Mouse (Mus musculus) embryonic facial prominence, embryonic 15.5 days (tissue): ENCODE results near the gene Prok2. TPM values are rescaled to one million over a fixed set of nuclear protein-coding genes. Genes with fewer than 3 reads are reported as not detected.
A peak's percentile ranks its signal among the peaks of the same experiment; 100 is the strongest.

Source experiments
- ATAC-seq: fragments of 200-750 bp; cut with Nextera tagmentation; 2 replicates; pipeline ENCODE4 v1.8.0; 2017; ENCODE audit warnings: low read depth, moderate TSS enrichment; ENCODE audit not compliant: insufficient number of reproducible peaks, low FRiP score, low TSS enrichment
- H3K27ac ChIP-seq: fragments of 300-500 bp; sonication (generic); replicated peaks from 2 replicates; pipeline ENCODE4 v1.5.1; 2015; ENCODE audit warnings: mild to moderate bottlenecking, inconsistent platforms
- H3K27me3 ChIP-seq: fragments of 300-500 bp; sonication (generic); 2 replicates; pipeline ENCODE4 v1.6.1; 2015; ENCODE audit warnings: inconsistent platforms
- H3K36me3 ChIP-seq: fragments of 300-500 bp; sonication (generic); 2 replicates; pipeline ENCODE4 v1.6.1; 2015; ENCODE audit warnings: mild to moderate bottlenecking, inconsistent platforms
- H3K4me1 ChIP-seq: fragments of 300-500 bp; sonication (generic); 2 replicates; pipeline ENCODE4 v1.6.1; 2015; ENCODE audit warnings: inconsistent platforms
- H3K4me2 ChIP-seq: fragments of 300-500 bp; sonication (generic); replicated peaks from 2 replicates; pipeline ENCODE4 v1.6.1; 2015; ENCODE audit warnings: mild to moderate bottlenecking, inconsistent platforms
- H3K4me3 ChIP-seq: fragments of 300-500 bp; sonication (generic); replicated peaks from 2 replicates; pipeline ENCODE4 v1.5.1; 2015; ENCODE audit warnings: mild to moderate bottlenecking, inconsistent platforms
- H3K9ac ChIP-seq: fragments of 300-500 bp; sonication (generic); 2 replicates; pipeline ENCODE4 v1.6.1; 2015; ENCODE audit warnings: inconsistent platforms
- H3K9me3 ChIP-seq: fragments of 300-500 bp; sonication (generic); replicated peaks from 2 replicates; pipeline ENCODE4 v1.6.1; 2016; ENCODE audit warnings: inconsistent platforms
- WGBS: fragments of 180-500 bp; shearing (Covaris S2); methylation state at CpG from one replicate; pipeline ENCODE4 v1.1.7; 2015; 5-methylcytosine and 5-hydroxymethylcytosine counted together
- polyA plus RNA-seq: library from polyadenylated mRNA; unstranded; fragments of >200 nt; fragmentation: Nextera tagmentation; extraction: Ambion mirVana; gene quantifications from 2 replicates; pipeline ENCODE4 v1.2.1, GENCODE M21; 2015

The Prok2 gene
- polyA plus RNA-seq, 1 experiment from 2014 or later = 2.1 TPM

DNA sequence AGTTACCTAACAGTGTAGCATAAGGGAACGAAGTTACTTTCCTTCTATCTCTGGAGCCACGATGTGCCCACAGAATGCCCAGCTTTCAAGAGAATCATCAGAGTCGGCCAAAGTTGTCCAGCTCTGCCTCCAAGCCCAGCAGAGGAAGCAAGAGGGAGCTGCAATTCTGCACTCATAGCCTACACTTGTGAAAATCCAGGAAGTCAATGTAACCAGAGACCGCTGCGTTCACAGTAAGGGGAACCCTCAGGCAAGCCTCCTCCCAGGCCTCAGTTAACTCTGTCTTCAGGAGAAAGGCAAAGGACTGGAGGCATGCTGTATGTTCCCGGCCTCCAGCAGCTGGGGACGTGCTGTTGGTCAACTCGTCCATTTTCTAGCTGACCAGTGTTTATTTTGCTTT is 58.9 kb downstream of the Prok2 start:
- no peaks in the 10 kb centered on the region for H3K27me3 ChIP-seq
- H3K4me3 ChIP-seq = peak overlapping the region; percentile 76
- no peaks in the 10 kb centered on the region for H3K36me3 ChIP-seq
- H3K27ac ChIP-seq = peak overlapping the region; percentile 51
- ATAC-seq = no peak
- H3K9ac ChIP-seq = no peak overlapping the region
- no peaks in the 10 kb centered on the region for H3K9me3 ChIP-seq
- H3K4me2 ChIP-seq = peak overlapping the region; percentile 95
- WGBS = 26% methylated on average over 8 of the region's 8 CpGs
- peaks cover 20% of the 10 kb centered on the region for H3K4me1 ChIP-seq

DNA sequence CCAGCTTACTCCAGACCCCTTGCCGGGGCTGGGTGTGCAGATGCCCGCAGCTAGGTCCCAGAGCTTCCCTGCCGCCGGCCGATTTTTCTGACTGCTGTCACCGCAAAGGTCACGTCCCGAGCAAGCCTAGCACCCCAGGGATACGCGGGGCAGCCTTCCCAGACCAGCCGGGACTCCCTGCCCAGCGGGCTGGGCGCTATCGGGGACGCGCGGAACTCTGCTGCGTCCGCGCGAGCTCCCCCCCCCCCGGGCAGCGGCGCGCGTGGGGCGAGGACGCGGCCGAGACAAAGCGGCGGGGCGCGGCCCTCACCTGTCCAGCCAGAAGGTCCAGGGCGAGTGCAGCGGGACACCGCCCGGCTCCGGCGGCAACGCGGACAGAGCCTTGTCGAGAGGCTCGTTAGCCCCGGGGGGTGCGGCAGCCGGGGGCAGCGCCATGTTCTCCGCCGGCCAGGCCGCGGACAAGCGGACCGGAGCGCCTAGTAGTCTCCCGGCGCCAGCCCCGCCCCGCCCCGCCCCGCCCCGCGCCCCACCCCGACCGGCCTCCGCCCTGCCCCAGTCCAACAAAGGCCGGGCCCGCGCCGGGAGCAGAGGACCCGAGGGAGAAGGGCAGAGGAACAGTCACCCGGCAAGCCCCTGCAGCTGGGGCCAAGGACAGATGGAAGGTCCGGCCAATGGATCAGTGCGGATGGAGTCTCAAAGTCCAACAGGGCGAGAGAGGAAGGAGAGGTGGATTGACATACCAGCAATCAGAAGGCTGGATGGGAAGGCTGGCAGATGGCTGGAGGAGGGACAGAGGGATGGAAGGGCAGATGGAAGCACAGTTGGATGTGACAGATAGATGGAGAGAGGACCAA is 59.6 kb downstream of the Prok2 start, which contains the start of the genes Eif4e3 and Gm20696:
TSS of gene Eif4e3 (minus strand) at position 454 of the 854 bp plus-strand sequence.
TSS of gene Gm20696 (minus strand) at position 480 of the 854 bp plus-strand sequence.
- Histone ChIP-seq H3K27ac (peak within 1 kb of the TSS; percentile 51), H3K4me1 (peaks cover 20% of the 10 kb centered on the region), H3K4me3 (peak within 1 kb of the TSS; percentile 76), H3K27me3 (no peaks in the 10 kb centered on the region), H3K9ac (peak within 1 kb of the TSS; percentile 76), H3K36me3 (no peaks in the 10 kb centered on the region), H3K9me3 (no peaks in the 10 kb centered on the region), H3K4me2 (peak within 1 kb of the TSS; percentile 95)
- WGBS = under 1% methylated on average over 68 of the region's 75 CpGs
- ATAC-seq = peak; percentile 66

- H3K4me3 ChIP-seq = peak overlapping the region; percentile 76
- WGBS = 23% methylated on average over 16 of the region's 16 CpGs
- no peak overlapping the region for H3K27ac ChIP-seq
- peak overlapping the region; percentile 95 for H3K4me2 ChIP-seq
- peaks cover 24% of the 10 kb centered on the region for H3K4me1 ChIP-seq
- peak overlapping the region; percentile 76 for H3K9ac ChIP-seq
- no peak for ATAC-seq
- H3K36me3 ChIP-seq = no peaks in the 10 kb centered on the region
- no peaks in the 10 kb centered on the region for H3K27me3 ChIP-seq
- no peaks in the 10 kb centered on the region for H3K9me3 ChIP-seq
These were observed 60.5 kb downstream of the Prok2 start for GRCm38 (mm10) chr6:99665457-99666317.

DNA sequence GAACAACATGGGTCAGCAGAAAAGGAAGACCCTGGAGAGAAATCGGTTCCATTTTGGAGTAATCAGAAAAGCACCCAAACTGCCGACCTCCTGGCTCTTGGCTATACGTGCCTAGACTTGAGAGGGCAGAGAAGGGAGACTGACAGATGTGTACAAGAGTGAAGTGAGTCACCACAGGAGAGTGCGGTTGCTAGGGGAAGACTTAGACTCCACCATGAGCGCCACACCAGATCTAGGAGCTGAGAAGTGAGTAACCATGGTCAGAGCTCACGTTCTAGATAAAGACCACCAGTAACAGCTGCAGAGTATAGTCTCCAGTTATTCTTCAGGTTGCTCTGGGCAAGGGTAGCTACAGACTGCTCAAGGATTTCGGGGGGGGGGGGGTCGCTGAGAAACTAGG is 63.0 kb downstream of the Prok2 start:
- Histone ChIP-seq H3K4me1 (peaks cover 29% of the 10 kb centered on the region), H3K27me3 (no peaks in the 10 kb centered on the region), H3K9ac (no peak overlapping the region), H3K27ac (no peak overlapping the region), H3K4me3 (no peak overlapping the region), H3K9me3 (no peaks in the 10 kb centered on the region), H3K4me2 (no peak overlapping the region), H3K36me3 (no peaks in the 10 kb centered on the region)
- ATAC-seq = no peak
- 69% methylated on average over 8 of the region's 8 CpGs for WGBS

Other genes with a start within 250 kb of the Prok2 start
- gene Foxp1, start 203.7 kb downstream of the Prok2 start, polyA plus RNA-seq = 67.3 and 77.5 TPM in 2 replicates
- 14.9 and 16.1 TPM in 2 replicates for gene Eif4e3, start 59.6 kb downstream of the Prok2 start, polyA plus RNA-seq
- 1.7 and 3.5 TPM in 2 replicates for gene Gm20696, start 59.6 kb downstream of the Prok2 start, polyA plus RNA-seq
- 7.0 and 7.5 TPM in 2 replicates for gene Gpr27, start 33.7 kb downstream of the Prok2 start, polyA plus RNA-seq